Mouse (Mus musculus) gastrocnemius, adult 2 months (tissue): ENCODE measurements around the gene Cend1. TPM values are rescaled to one million over a fixed set of nuclear protein-coding genes. Genes with fewer than 3 reads are reported as not detected.

Experiments
- DNase-seq: peaks from one replicate; pipeline ENCODE4 v3.0.0; 2022
- H3K27ac ChIP-seq: fragments of 200-600 bp; 2 replicates; pipeline ENCODE4 v1.8.1; 2022; ENCODE audit warnings: mild to moderate bottlenecking
- H3K4me3 ChIP-seq: fragments of 200-600 bp; 2 replicates; pipeline ENCODE4 v1.8.1; 2022; ENCODE audit warnings: mild to moderate bottlenecking, moderate library complexity
- CTCF ChIP-seq: fragments of 200-600 bp; IDR thresholded peaks from 2 replicates; pipeline ENCODE4 v1.8.1; 2022; ENCODE audit warnings: antibody characterized with exemption, mild to moderate bottlenecking, moderate library complexity
- intact Hi-C: fragments of 180-260 bp; cut with DNase I; formaldehyde crosslinking; loops from one replicate; pipeline ENCODE4 v1.15.1; 2025
- total RNA-seq, 2 experiments: library from RNA; stranded (reverse); gene quantifications; 2 replicates each; pipeline ENCODE4 v1.2.3; 2021

Cend1 gene
- total RNA-seq, 2 experiments from 2014 or later, result 0.28 to 0.31 TPM

GRCm38 (mm10) chr7:141469901-141470636 lies 40.8 kb upstream of the Cend1 start:
- TF ChIP-seq CTCF, result no peak
- H3K4me3 ChIP-seq, result peak overlapping the region; percentile 87
- DNase-seq, result peak; percentile 21
- H3K27ac ChIP-seq, result peak overlapping the region; percentile 94
- intact Hi-C loops, result no loop called here

GRCm38 (mm10) chr7:141469352-141469751 lies 40.1 kb upstream of the Cend1 start:
- no peak for TF ChIP-seq CTCF
- Histone ChIP-seq H3K27ac (peak overlapping the region; percentile 94), H3K4me3 (peak overlapping the region; percentile 87)
- intact Hi-C loops, result no loop called here
- peak; percentile 27 for DNase-seq

- H3K27ac ChIP-seq, result peak overlapping the region; percentile 94
- TF ChIP-seq CTCF, result peak; percentile 60
- DNase-seq, result peak; percentile 72
- H3K4me3 ChIP-seq, result peak overlapping the region; percentile 87
- intact Hi-C loops, result no loop called here
These were observed 39.4 kb upstream of the Cend1 start for GRCm38 (mm10) chr7:141468522-141469211.

GRCm38 (mm10) chr7:141468164-141468521 lies 38.9 kb upstream of the Cend1 start:
- intact Hi-C loops, result no loop called here
- no peak for TF ChIP-seq CTCF
- peak; percentile 59 for DNase-seq
- Histone ChIP-seq H3K27ac (peak overlapping the region; percentile 94), H3K4me3 (peak overlapping the region; percentile 87)

- Histone ChIP-seq H3K4me3 (peak within 1 kb of the TSS; percentile 87), H3K27ac (peak within 1 kb of the TSS; percentile 94)
- intact Hi-C loops, result no loop called here
- DNase-seq, result peak; percentile 94
- no peak for TF ChIP-seq CTCF
These were observed 38.1 kb upstream of the Cend1 start, which contains the start of gene Cd151 for GRCm38 (mm10) chr7:141467230-141468030. Cd151 (plus strand) TSS chr7:141467392.

GRCm38 (mm10) chr7:141466607-141467148 lies 37.4 kb upstream of the Cend1 start:
- H3K27ac ChIP-seq, result peak overlapping the region; percentile 94
- H3K4me3 ChIP-seq, result peak overlapping the region; percentile 87
- no peak for TF ChIP-seq CTCF
- peak; percentile 26 for DNase-seq
- intact Hi-C loops, result no loop called here

GRCm38 (mm10) chr7:141466045-141466394 lies 36.7 kb upstream of the Cend1 start:
- H3K4me3 ChIP-seq, result peak overlapping the region; percentile 81
- peak overlapping the region; percentile 94 for H3K27ac ChIP-seq
- DNase-seq, result peak; percentile 61
- TF ChIP-seq CTCF, result no peak
- intact Hi-C loops, result no loop called here

GRCm38 (mm10) chr7:141465388-141466044 lies 36.2 kb upstream of the Cend1 start:
- no peak for TF ChIP-seq CTCF
- Histone ChIP-seq H3K4me3 (peak overlapping the region; percentile 81), H3K27ac (peak overlapping the region; percentile 94)
- intact Hi-C loops, result no loop called here
- DNase-seq, result peak; percentile 56

GRCm38 (mm10) chr7:141464603-141465201 lies 35.4 kb upstream of the Cend1 start:
- intact Hi-C loops, result no loop called here
- peak; percentile 44 for DNase-seq
- TF ChIP-seq CTCF, result no peak
- Histone ChIP-seq H3K27ac (peak overlapping the region; percentile 94), H3K4me3 (peak overlapping the region; percentile 81)

GRCm38 (mm10) chr7:141463824-141464602 lies 34.7 kb upstream of the Cend1 start:
- Histone ChIP-seq H3K4me3 (peak overlapping the region; percentile 81), H3K27ac (peak overlapping the region; percentile 94)
- TF ChIP-seq CTCF, result no peak
- DNase-seq, result peak; percentile 66
- intact Hi-C loops, result no loop called here

GRCm38 (mm10) chr7:141462333-141462821 lies 33.1 kb upstream of the Cend1 start:
- Histone ChIP-seq H3K27ac (peak overlapping the region; percentile 94), H3K4me3 (peak overlapping the region; percentile 81)
- DNase-seq, result peak; percentile 77
- TF ChIP-seq CTCF, result no peak
- intact Hi-C loops, result no loop called here
